Mouse (Mus musculus) hindbrain, embryonic 13.5 days (tissue): Measurements from ENCODE around the gene Tex22. TPM values are rescaled to one million over a fixed set of nuclear protein-coding genes. Genes with fewer than 3 reads are reported as not detected.

ENCODE experiments used
- ATAC-seq: fragments of 200-750 bp; cut with Nextera tagmentation; 2 replicates; pipeline ENCODE4 v1.8.0; 2017; ENCODE audit warnings: moderate TSS enrichment; ENCODE audit not compliant: low FRiP score
- H3K27ac ChIP-seq: fragments of 300-500 bp; sonication (generic); 2 replicates; pipeline ENCODE4 v1.5.1; 2015; ENCODE audit warnings: inconsistent platforms, mild to moderate bottlenecking, moderate library complexity
- H3K27me3 ChIP-seq: fragments of 300-500 bp; sonication (generic); 2 replicates; pipeline ENCODE4 v1.6.1; 2015; ENCODE audit warnings: mild to moderate bottlenecking, inconsistent platforms
- H3K36me3 ChIP-seq: fragments of 300-500 bp; sonication (generic); 2 replicates; pipeline ENCODE4 v1.6.1; 2015; ENCODE audit warnings: mild to moderate bottlenecking, inconsistent platforms
- H3K4me1 ChIP-seq: fragments of 300-500 bp; sonication (generic); replicated peaks from 2 replicates; pipeline ENCODE4 v1.6.1; 2015; ENCODE audit warnings: inconsistent platforms
- H3K4me2 ChIP-seq: fragments of 300-500 bp; sonication (generic); 2 replicates; pipeline ENCODE4 v1.6.1; 2015; ENCODE audit warnings: inconsistent platforms, mild to moderate bottlenecking, moderate library complexity
- H3K4me3 ChIP-seq: fragments of 300-500 bp; sonication (generic); 2 replicates; pipeline ENCODE4 v1.5.1; 2015; ENCODE audit warnings: mild to moderate bottlenecking, inconsistent platforms
- H3K9ac ChIP-seq: fragments of 300-500 bp; sonication (generic); 2 replicates; pipeline ENCODE4 v1.6.1; 2015; ENCODE audit warnings: mild to moderate bottlenecking, inconsistent platforms
- H3K9me3 ChIP-seq: fragments of 300-500 bp; sonication (generic); 2 replicates; pipeline ENCODE4 v1.6.1; 2016; ENCODE audit warnings: inconsistent platforms
- WGBS: fragments of 180-500 bp; shearing (Covaris S2); methylation state at CpG from one replicate; pipeline ENCODE4 v1.1.7; 2015; 5-methylcytosine and 5-hydroxymethylcytosine counted together
- microRNA-seq: library from miRNA; unstranded; fragments of <30 nt; microRNA quantifications from one replicate; pipeline ENCODE4, GENCODE M21; 2016
- polyA plus RNA-seq: library from polyadenylated mRNA; unstranded; fragments of >200 nt; fragmentation: Nextera tagmentation; extraction: Ambion mirVana; gene quantifications from 2 replicates; pipeline ENCODE4 v1.2.1, GENCODE M21; 2015

The Tex22 gene
- polyA plus RNA-seq, 1 experiment from 2014 or later, result not detected

DNA sequence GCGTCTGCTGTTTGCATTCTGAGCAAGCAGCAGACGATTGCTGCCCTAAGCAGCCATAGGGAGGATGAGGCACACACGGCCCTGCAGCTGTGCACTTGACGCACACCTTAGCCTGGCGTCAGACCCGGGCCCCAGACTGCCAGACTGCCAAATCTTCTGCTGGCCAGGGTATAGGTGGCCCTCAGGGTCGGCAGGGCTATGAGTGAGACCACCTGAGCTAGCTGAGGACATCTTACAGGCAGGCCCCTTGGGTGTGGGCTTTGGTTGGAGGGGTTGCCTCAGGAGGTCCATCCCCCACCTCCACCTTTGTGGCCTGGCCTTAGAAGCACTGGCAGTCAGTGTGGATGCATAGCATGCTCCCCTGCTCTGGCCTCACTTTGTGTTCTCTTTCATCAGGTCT lies 61.1 kb downstream of the Tex22 start:
- Histone ChIP-seq H3K4me1 (peaks cover 19% of the 10 kb centered on the region), H3K9me3 (no peaks in the 10 kb centered on the region), H3K4me2 (no peak overlapping the region), H3K27me3 (no peaks in the 10 kb centered on the region), H3K4me3 (no peak overlapping the region), H3K36me3 (peaks cover 84% of the 10 kb centered on the region), H3K27ac (no peak overlapping the region), H3K9ac (peak overlapping the region; percentile 35; the same call in 1 of the 2 replicates)
- ATAC-seq, result no peak
- 95% methylated on average over 7 of the region's 7 CpGs for WGBS

DNA sequence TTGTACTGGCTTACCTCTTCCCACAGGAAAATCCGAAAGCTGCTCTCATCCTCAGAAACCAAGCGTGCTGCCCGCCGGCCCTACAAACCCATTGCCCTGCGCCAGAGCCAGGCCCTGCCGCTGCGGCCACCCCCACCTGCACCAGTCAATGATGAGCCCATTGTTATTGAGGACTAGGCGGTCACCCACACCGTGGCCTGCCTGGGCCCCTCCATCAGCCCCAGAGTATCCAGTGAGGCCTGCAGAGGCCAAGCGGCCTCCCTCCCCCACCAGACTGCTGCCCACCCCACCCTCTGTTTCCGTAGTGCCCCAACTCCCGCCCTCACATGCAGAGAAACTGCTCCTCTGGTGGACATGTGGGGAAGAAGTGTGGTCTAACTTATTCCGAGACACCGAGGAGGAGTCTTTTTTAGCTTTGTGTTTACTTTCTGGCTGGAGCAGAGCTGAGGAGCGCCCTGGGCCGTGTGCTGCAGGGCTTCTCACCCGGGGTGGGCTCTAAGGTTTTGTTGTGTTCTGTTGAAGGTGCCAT lies 62.3 kb downstream of the Tex22 start:
- no peaks in the 10 kb centered on the region for H3K9me3 ChIP-seq
- WGBS, result 81% methylated on average over 17 of the region's 17 CpGs
- H3K27ac ChIP-seq, result no peak overlapping the region
- no peaks in the 10 kb centered on the region for H3K27me3 ChIP-seq
- H3K4me1 ChIP-seq, result peaks cover 30% of the 10 kb centered on the region
- no peak for ATAC-seq
- no peak overlapping the region for H3K4me2 ChIP-seq
- H3K4me3 ChIP-seq, result no peak overlapping the region
- H3K9ac ChIP-seq, result no peak overlapping the region
- peaks cover 72% of the 10 kb centered on the region for H3K36me3 ChIP-seq

- no peak overlapping the region for H3K4me2 ChIP-seq
- ATAC-seq, result no peak
- 89% methylated on average over 18 of the region's 18 CpGs for WGBS
- H3K27me3 ChIP-seq, result no peaks in the 10 kb centered on the region
- H3K36me3 ChIP-seq, result peaks cover 62% of the 10 kb centered on the region
- no peaks in the 10 kb centered on the region for H3K9me3 ChIP-seq
- peaks cover 39% of the 10 kb centered on the region for H3K4me1 ChIP-seq
- H3K9ac ChIP-seq, result peak overlapping the region; percentile 7; the same call in 1 of the 2 replicates
- no peak overlapping the region for H3K4me3 ChIP-seq
- H3K27ac ChIP-seq, result no peak overlapping the region
Measured at GRCm38 (mm10) chr12:113137260-113138213, 63.2 kb downstream of the Tex22 start.

GRCm38 (mm10) chr12:113138291-113138690 lies 64.0 kb downstream of the Tex22 start:
- H3K4me3 ChIP-seq, result no peak overlapping the region
- peak overlapping the region; percentile 89; the same call in 1 of the 2 replicates for H3K27ac ChIP-seq
- H3K36me3 ChIP-seq, result peaks cover 55% of the 10 kb centered on the region
- no peaks in the 10 kb centered on the region for H3K27me3 ChIP-seq
- H3K4me1 ChIP-seq, result peaks cover 47% of the 10 kb centered on the region
- 82% methylated on average over 6 of the region's 6 CpGs for WGBS
- H3K4me2 ChIP-seq, result no peak overlapping the region
- peak overlapping the region; percentile 82; the same call in 1 of the 2 replicates for H3K9ac ChIP-seq
- no peaks in the 10 kb centered on the region for H3K9me3 ChIP-seq
- ATAC-seq, result no peak

Small RNAs within 50 kb of the gene (microRNA-seq; reads per million reads assigned to microRNA genes)
- gene Gm44471, result not detected

Other genes with a start within 250 kb of the Tex22 start
- 55.3 and 60.5 TPM in 2 replicates for gene Cdca4, start 245.1 kb upstream of the Tex22 start, polyA plus RNA-seq
- gene Gpr132, start 206.3 kb upstream of the Tex22 start, polyA plus RNA-seq, result not detected in 2 replicates
- gene Jag2, start 144.7 kb upstream of the Tex22 start, polyA plus RNA-seq, result 8.4 and 10.7 TPM in 2 replicates
- 59.2 and 59.8 TPM in 2 replicates for gene Nudt14, start 132.4 kb upstream of the Tex22 start, polyA plus RNA-seq
- 40.0 and 45.5 TPM in 2 replicates for gene Btbd6, start 98.0 kb upstream of the Tex22 start, polyA plus RNA-seq
- 58.3 and 58.6 TPM in 2 replicates for gene Brf1, start 73.8 kb upstream of the Tex22 start, polyA plus RNA-seq
- 24.1 and 24.7 TPM in 2 replicates for gene Pacs2, start 60.0 kb upstream of the Tex22 start, polyA plus RNA-seq
- 13.7 and 16.6 TPM in 2 replicates for gene Mta1, start 23.8 kb downstream of the Tex22 start, polyA plus RNA-seq
- gene Crip2, start 65.7 kb downstream of the Tex22 start, polyA plus RNA-seq, result 324 and 347 TPM in 2 replicates
- gene Crip1, start 71.8 kb downstream of the Tex22 start, polyA plus RNA-seq, result 47.1 and 48.0 TPM in 2 replicates
- gene Tedc1, start 81.9 kb downstream of the Tex22 start, polyA plus RNA-seq, result 19.9 and 20.7 TPM in 2 replicates
- 32.4 and 34.9 TPM in 2 replicates for gene Tmem121, start 111.4 kb downstream of the Tex22 start, polyA plus RNA-seq